Mouse (Mus musculus) layer of hippocampus, adult 11-12 months (tissue): ENCODE results near the gene St3gal3.

Experiments used
- DNase-seq: peaks from one replicate; pipeline ENCODE4 v3.0.0; 2022; ENCODE audit warnings: low spot score

Gene St3gal3

GRCm38 (mm10) chr4:118053904-118054303 lies 80.8 kb downstream of the St3gal3 start:
- no peak for DNase-seq

DNA sequence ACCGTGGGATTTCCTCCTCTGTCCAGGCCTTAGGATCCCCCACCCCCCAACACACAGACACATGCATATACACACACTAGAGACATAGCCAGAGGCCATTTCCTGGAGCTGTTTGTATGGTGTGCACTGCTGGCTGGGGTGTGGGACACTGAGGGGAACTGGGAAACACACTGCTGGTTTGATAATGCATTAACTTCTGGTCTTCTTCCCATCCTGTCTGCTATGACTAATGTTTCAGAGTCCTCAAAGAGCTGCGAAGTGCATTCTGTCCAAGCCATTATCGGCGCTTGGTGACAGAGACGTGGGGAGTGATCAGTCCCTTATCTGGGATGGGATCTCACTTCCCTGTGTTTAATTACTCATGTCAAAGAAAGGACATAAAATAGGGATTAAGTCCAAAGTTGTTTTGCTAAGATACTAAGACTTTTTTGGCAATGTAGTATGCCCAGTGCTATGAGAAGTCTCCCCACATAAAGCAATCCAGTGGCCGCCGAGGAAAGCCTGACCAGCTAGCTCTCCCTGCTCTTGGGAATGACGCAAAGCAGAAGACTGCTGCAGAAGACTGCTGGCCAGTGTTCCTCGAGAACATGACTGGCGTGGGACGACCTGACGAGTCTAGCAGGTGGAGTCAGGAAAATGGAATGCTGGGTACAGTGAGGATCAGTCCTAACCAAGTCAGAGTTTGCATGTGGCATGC lies 85.0 kb downstream of the St3gal3 start:
- no peak for DNase-seq

- no peak for DNase-seq
Measured at GRCm38 (mm10) chr4:118044510-118044909, 90.2 kb downstream of the St3gal3 start.

DNA sequence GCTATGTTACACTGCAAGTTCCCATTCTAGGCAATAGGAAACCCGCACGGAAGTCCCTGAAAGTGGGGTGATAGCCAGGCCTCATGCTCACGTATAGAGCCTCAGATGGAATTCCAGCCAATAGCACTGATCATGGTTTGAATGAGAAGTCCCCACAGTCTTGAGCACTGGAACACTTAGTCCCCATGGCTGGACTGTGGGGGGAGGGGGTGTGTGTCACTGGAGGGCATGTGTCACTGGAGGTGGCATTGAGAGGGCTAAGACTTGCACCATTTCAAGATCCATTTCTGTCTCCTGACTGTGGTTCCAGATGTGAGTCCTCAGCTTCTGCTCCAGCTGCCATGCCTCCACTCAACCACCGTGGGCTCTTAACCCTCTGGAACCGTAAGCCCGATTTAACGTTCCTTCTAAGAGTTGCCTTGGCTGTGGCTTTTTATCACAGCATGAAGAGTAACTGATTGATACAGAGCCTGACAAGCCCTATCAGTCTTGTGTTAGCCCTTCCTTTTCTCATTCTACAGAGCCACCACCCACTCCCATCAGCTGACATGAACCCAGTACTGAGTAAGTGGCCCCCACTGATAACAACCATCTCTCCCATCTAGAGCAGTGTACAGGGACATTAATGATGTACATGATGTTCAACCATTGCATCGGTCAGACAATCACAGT lies 91.2 kb downstream of the St3gal3 start:
- no peak for DNase-seq

GRCm38 (mm10) chr4:118042671-118043320 lies 91.9 kb downstream of the St3gal3 start:
- no peak for DNase-seq

- no peak for DNase-seq
Measured at GRCm38 (mm10) chr4:118041145-118041544, 93.6 kb downstream of the St3gal3 start.

DNA sequence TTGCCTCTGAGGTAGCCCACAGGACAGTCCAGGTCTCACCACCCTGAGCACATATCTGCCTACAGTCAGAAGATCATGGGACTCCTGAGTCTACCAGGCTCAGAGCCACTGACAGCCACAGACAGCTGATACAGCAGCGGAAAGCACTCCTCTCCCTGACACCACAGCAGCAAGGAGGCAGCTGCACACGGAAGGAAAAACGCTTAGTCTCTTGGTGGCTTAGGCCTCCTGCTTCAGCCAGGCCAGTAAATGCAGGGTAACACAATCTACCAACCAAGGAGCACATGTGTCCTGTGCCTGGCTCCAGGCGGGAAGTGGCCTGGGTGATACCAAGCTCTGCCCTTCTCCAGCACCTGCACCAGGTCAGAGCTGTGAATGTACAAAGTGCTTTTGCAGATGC lies 94.1 kb downstream of the St3gal3 start:
- DNase-seq, result no peak

GRCm38 (mm10) chr4:118039964-118040363 lies 94.8 kb downstream of the St3gal3 start:
- no peak for DNase-seq

DNA sequence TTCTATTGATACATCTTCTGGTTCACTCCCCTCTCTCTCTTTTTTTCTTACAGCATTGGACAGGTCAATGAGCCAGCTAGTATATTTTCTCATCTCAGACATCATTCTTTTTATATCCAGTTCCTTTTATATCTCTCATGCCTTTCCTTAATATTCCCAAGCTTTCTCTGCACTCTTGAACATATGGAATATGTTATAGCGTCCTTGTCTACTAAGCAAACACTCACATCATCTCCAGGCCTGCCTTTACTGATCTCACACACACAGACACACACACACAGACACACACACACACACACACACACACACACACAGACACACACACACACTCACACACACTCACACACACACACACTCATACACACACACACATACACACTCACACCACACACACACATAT lies 96.7 kb downstream of the St3gal3 start:
- no peak for DNase-seq

DNA sequence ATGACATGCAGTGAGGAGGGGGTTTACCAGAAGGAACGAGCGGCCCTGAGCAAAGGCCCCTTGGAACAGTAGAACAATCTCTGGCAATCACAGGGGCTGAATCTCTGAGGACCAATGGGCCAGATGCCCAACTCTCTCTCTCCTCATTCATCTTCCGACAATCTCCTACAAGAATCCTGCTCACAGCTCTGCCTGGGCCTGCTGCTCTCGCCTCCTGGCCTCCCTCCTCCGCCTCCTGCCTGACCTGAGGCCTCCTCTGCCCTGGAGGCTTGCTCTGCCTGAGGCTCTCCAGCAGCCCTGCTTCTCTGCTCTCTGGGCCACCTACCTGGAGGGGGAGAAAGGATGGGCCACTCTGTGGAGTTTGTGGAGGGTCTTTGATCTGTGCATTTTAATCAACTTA lies 97.3 kb downstream of the St3gal3 start:
- no peak for DNase-seq

DNA sequence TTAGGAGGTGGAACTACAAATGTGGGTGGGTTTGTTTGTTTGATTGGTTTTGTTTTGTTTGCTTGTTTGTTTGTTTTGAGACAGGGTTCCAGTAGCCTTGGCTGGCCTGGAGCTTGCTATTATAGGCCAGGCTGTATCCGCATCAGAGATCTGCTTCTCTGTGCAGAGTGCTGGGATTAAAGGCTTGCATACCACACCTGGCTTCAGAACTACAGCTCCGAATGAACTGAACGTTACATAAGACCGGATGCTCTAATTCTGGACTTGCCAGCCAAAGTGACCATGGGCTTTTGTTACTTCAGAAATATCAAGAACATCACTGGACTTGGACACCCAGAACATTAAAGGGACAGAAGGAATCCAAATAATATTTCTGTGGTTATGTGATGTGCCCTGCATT lies 98.2 kb downstream of the St3gal3 start:
- no peak for DNase-seq

DNA sequence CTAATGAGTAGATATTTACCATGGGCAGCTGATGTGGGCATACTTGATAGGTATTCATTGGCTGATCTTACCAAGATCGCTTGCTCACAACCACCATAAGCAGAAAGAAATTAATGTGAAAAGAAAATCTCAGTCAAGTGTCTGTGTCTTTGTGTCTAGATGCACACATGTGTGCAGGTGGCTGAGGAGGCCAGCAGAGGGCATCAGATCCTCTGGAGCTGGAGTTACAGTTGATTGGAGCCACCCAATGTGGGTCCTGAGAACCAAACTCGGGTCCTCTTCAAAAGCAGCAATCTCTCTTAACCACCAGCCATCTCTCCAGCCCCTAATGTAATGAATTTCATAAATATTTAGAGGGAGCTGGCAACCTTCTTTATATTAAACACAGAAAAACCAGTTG lies 99.6 kb downstream of the St3gal3 start:
- DNase-seq, result no peak

DNA sequence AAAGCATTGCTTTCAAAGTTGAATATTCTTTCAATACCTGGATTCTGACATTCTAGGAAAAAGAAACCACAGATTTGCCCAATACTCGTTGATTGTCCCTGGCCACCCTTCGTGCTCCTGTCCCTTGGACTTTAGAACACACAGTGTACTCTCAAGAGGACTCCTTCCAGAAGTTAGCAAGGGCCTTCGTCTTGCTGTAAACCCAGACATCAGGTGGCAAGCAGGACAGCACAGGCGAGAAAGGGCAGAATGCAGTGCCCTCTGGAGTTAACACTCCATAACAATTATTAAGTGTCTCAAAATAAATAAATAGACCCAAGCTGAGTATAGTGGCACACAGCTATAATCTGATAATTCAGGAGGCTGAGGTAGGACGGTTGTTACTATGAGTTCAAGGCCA lies 101.7 kb downstream of the St3gal3 start:
- no peak for DNase-seq

DNA sequence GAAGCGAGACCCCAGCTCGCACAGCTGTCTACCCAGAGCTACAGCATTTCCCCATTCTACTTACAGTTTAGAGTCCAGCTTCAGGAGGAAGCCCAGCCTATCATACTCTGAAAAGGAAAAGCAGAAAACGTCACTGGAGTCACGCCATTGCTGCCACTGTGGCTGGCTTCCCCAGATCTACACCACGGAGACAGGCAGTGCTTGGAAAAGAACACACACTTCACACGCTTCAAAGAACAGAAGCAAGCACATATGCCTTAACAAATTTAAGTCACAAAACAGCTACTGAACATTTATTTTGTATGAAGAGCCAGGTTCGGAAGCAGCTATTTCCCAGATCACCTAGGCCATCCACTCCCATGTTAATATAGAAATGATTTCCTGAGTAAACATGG lies 102.9 kb downstream of the St3gal3 start:
- DNase-seq, result no peak

DNA sequence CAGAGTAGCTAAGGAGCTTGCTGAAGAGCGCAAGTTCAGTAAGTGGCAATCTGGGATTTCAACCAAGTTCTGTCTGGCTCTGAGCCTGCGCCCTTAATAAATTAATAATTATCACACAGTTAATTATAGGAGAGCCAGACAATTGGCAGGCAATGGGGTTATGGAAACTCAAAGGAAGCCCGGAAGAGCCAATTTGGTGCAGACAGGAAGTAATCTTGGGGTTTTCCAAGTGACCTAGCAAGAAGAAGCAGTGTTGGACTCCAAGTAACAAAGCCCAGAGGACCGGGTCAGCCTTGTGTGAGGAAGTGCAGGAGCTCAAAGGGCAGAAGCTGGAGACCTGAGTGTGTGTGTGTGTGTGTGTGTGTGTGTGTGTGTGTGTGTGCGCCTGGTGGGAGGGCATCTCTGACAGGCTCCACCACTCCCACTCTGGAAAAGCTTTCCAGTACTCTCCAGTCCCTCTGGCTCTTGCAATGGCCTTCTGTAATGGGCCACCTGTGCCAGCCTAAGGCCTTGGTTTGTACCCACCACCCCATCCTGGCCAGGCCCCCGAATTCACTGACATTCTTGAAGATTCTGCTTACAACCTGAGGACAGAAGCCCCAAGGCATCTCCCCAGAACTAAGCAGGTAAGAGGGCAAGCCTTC lies 103.5 kb downstream of the St3gal3 start:
- DNase-seq, result peak; percentile 51

GRCm38 (mm10) chr4:118030330-118030729 lies 104.4 kb downstream of the St3gal3 start:
- no peak for DNase-seq

GRCm38 (mm10) chr4:118029892-118030291 lies 104.8 kb downstream of the St3gal3 start:
- no peak for DNase-seq

DNA sequence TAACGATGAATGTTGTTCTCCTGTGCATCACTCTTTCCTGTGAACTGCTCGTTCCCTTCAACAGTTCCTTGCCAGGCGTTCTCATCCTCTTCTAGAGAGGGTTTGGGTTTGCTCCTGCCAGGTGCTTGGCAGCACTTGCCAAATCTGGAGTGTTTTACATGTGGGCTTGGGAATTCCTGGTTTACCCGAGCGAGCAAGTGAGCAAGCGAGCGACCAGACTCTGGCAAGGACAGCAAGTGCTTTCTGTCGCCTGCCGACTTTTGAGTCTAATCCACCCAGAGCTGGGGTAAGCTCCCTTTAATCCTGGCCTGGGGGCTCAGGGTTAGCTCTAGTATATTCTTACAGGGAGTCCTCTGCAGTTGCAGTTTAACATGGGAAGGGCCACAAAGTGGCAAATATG lies 105.7 kb downstream of the St3gal3 start:
- no peak for DNase-seq

- no peak for DNase-seq
Measured at GRCm38 (mm10) chr4:118025931-118026330, 108.8 kb downstream of the St3gal3 start.

- DNase-seq, result no peak
Measured at GRCm38 (mm10) chr4:118025381-118025780, 109.3 kb downstream of the St3gal3 start.

GRCm38 (mm10) chr4:118022811-118023210 lies 111.9 kb downstream of the St3gal3 start:
- no peak for DNase-seq

DNA sequence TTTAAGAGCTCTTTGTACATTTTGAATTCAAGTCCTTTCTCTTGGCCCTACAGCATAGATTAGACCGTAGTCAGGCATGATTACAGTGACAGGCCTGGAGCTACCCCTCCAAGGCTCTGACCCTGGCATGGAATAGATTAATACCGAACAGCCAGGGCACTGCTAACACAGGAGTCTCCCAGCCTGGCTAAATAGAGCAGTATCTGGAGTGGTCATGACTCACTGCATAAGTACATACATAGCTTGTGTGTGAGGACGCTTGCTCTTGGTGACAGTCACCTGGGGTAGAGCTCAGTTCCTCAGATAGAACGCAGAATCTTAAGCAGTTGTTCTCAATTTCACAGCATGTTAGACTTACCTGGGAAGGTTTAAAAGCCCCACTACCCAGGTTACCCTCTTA lies 112.3 kb downstream of the St3gal3 start:
- DNase-seq, result no peak

DNA sequence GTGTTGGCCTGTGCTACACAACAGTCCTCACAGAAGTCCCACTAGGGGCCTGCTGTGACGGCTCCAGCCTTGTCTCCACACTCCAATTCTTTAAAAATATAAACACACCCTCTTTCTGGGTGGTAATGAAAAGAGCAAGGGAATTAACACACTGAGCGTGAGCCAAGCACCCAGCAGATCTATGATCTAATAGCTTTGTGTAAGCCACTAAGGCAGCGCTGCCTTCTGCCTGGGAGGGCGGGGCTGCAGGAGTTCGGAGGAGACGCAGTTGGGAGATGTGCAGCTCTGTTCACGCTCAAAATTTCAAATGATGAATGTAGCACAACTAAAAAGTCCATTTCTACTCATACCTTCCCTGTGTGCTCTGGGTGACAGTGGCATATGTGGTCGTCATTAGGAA lies 115.1 kb downstream of the St3gal3 start:
- no peak for DNase-seq
